Mouse (Mus musculus) ES-Bruce4 (cell line): ENCODE measurements around the gene Ccr1.

Source experiments
- CTCF ChIP-seq: IDR thresholded peaks from one replicate; pipeline ENCODE4 v1.8.1; 2011; ENCODE audit warnings: low read depth, low read length
- EP300 ChIP-seq: IDR thresholded peaks from 2 replicates; pipeline ENCODE4 v1.6.1; 2011; ENCODE audit warnings: low read depth, low read length; ENCODE audit not compliant: insufficient read depth
- POLR2A ChIP-seq: IDR thresholded peaks from one replicate; pipeline ENCODE4 v1.8.1; 2011; ENCODE audit warnings: low read length; ENCODE audit not compliant: insufficient read depth

- no peak for TF ChIP-seq POLR2A
- no peak for TF ChIP-seq CTCF
- no peak for TF ChIP-seq EP300
Observed at GRCm38 (mm10) chr9:123928759-123929246, 39.7 kb downstream of the Ccr1 start.
